Mouse (Mus musculus): ENCODE data around the gene Cdh1. TPM values are rescaled to one million over a fixed set of nuclear protein-coding genes. Genes with fewer than 3 reads are reported as not detected.

The Cdh1 gene
- total and polyA plus RNA-seq, 3 experiments: 0.13 TPM; not detected in 2

DNA sequence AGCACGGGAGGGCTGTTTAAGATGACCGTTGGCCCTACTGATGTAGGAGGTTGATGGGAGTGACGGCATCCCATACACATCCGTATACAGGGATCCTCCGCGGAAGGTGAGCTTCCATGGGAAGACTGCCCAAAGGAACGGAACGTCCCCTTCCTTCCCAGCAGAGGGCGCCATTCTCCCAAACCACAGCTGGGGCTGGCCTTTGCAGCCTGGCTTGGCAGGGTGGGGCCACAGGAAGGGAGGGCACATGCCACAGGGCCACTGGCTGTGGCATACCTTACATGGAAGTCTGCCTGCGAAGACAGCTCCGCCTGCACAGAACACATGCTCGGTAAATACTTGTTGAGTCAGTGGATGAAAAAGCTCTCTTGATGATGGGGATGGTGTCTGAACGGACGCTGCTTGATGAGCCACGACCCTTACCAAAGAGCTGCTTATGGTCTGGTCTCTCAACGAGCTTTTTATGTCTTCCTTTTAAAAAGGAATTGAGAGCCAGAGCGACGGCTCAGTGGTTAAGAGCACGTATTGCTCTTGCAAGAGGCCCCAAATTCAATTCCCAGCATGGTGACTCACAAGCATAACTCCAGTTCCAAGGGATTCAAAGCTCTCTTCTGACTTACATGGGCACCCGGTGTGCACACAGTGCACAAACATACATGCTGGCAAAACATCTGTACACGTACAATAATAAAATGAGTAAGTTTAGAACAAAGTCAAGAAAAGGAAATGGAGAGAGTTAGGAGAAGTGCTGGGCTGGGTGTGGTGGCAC is 41.9 kb upstream of the Cdh1 start:
- H3K9ac ChIP-seq (ENCODE audit: insufficient read depth, low read depth): no peak overlapping the region
- H3K27ac ChIP-seq (ENCODE audit: insufficient read depth, low read depth): peak overlapping the region; percentile 7; the same call in 1 of the 2 replicates
- in situ Hi-C loops (cut with MboI; ENCODE audit: low pct_ligation_motif_present, low pct_unique_long_range_greater_than_20kb, low sequenced_read_pairs): loop anchor here (5.0 kb wide), 1 partner anchor 81 kb away; no protein-coding TSS in a partner anchor

DNA sequence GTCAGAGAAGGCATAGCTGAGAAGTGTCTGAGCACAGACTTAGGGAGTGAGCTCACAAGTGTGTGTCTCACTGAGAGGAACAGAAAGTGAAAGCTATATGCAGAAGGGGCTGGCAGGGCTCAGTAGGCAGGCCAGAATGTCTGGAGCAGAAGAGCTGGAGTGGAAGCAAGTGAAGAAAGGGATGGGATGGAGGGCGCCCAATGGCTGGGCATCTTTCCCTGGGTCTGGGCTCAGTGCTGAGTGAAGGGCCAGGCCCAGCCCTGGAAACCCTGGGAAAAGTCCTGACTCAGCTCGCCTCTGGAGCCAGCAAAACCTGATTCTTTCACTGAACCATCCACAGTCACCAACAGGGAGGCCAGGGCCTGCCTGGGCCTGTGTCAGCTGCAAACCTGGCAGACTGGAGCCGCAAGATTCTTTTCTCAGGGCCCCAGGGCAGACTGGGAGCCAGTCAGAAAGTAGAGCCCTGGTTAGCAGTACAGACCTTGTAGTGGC is 39.4 kb upstream of the Cdh1 start:
- Histone ChIP-seq H3K9ac (ENCODE audit: insufficient read depth, low read depth) (peak overlapping the region; percentile 54), H3K4me2 (ENCODE audit: insufficient read depth, low read depth, poor library complexity, severe bottlenecking) (peak overlapping the region; percentile 62), H3K36me3 (replicated peaks in 1 of 2; ENCODE audit: control insufficient read depth in 1 of 2, insufficient read depth in 1 of 2, low read length in 1 of 2) (no peaks in the 10 kb centered on the region), H3K9me3 (replicated peaks; ENCODE audit: low read length) (no peaks in the 10 kb centered on the region), H3K4me1 (ENCODE audit: control insufficient read depth in 1 of 2, insufficient read depth in 2 of 2) (peaks cover 13 to 55% of the 10 kb centered on the region in 2 experiments), H3K4me3 (replicated peaks in 1 of 3; ENCODE audit: low read depth in 2 of 3, low read length in 2 of 3, poor library complexity in 1 of 3) (no peak overlapping the region), H3K27ac (ENCODE audit: insufficient read depth, low read depth) (peak overlapping the region; percentile 74), H3K79me2 (replicated peaks; ENCODE audit: control insufficient read depth, extremely low read depth, insufficient read depth, poor library complexity, severe bottlenecking) (no peaks in the 10 kb centered on the region), H3K27me3 (replicated peaks) (no peaks in the 10 kb centered on the region)
- in situ Hi-C loops (cut with MboI; ENCODE audit: low pct_ligation_motif_present, low pct_unique_long_range_greater_than_20kb, low sequenced_read_pairs): loop anchor here (5.0 kb wide), 1 partner anchor 79 kb away; no protein-coding TSS in a partner anchor
- peak; percentile 69 for DNase-seq (ENCODE audit: extremely low read depth)
- dilution Hi-C loops (cut with MboI; ENCODE audit: extremely low pct_ligation_motif_present, extremely low pct_unique_long_range_greater_than_20kb, low sequenced_read_pairs): no loop called here
- TF ChIP-seq ETS1 (conservative IDR thresholded peaks at IDR 0.05; ENCODE audit: low read depth, low read length) (peak; percentile 58; the same call in 1 of the 2 replicates), RCOR1 (conservative IDR thresholded peaks at IDR 0.05; ENCODE audit: low read depth, low read length) (no peak), E2F4 (IDR thresholded peaks at IDR 0.05; ENCODE audit: insufficient replicate concordance, low read depth, low read length) (no peak), JUND (conservative IDR thresholded peaks at IDR 0.05; ENCODE audit: low read depth, low read length) (no peak), POLR2AphosphoS2 (IDR thresholded peaks at IDR 0.05; ENCODE audit: low read depth, low read length) (no peak), BHLHE40 (IDR thresholded peaks at IDR 0.05; ENCODE audit: low read depth, low read length) (0 out of 2 replicates have a peak, but pooled peaks have one; percentile 5), MXI1 (IDR thresholded peaks at IDR 0.05; ENCODE audit: low read depth, low read length) (no peak), SIN3A (IDR thresholded peaks at IDR 0.05; ENCODE audit: low read length) (no peak), MYC (IDR thresholded peaks at IDR 0.05; ENCODE audit: low read depth, low read length) (no peak), RAD21 (IDR thresholded peaks at IDR 0.05; ENCODE audit: low read depth, low read length) (no peak), ZC3H11A (IDR thresholded peaks at IDR 0.05; ENCODE audit: low read depth, low read length) (no peak), MAX (IDR thresholded peaks at IDR 0.05; ENCODE audit: low read length) (no peak), PAX5 (IDR thresholded peaks at IDR 0.05; ENCODE audit: low read length) (no peak), UBTF (IDR thresholded peaks at IDR 0.05; ENCODE audit: low read depth, low read length) (no peak), ELF1 (IDR thresholded peaks at IDR 0.05; ENCODE audit: low read depth, low read length) (no peak), MEF2A (IDR thresholded peaks at IDR 0.05; ENCODE audit: borderline replicate concordance, low read depth, low read length) (no peak; the same call in 1 of the 2 replicates), MAZ (IDR thresholded peaks at IDR 0.05; ENCODE audit: low read depth, low read length) (0 out of 2 replicates have a peak, but pooled peaks have one; percentile 40), CTCF (conservative IDR thresholded peaks at IDR 0.05 in 1 of 2, IDR thresholded peaks at IDR 0.05 in 1 of 2; ENCODE audit: low read depth in 2 of 2, low read length in 2 of 2) (no peak), GABPA (IDR thresholded peaks at IDR 0.05; ENCODE audit: insufficient replicate concordance, low read depth, low read length) (no peak), TBP (conservative IDR thresholded peaks at IDR 0.05; ENCODE audit: low read depth, low read length) (0 out of 2 replicates have a peak, but pooled peaks have one; percentile 24), USF1 (IDR thresholded peaks at IDR 0.05; ENCODE audit: low read depth, low read length) (no peak)

More for the DNA sequence above, 41.9 kb upstream of the Cdh1 start:
- Histone ChIP-seq H3K4me3 (replicated peaks in 1 of 3; ENCODE audit: low read depth in 2 of 3, low read length in 2 of 3, poor library complexity in 1 of 3) (no peak overlapping the region), H3K4me1 (ENCODE audit: control insufficient read depth in 1 of 2, insufficient read depth in 2 of 2) (peaks cover 13 to 48% of the 10 kb centered on the region in 2 experiments), H3K27me3 (replicated peaks) (no peaks in the 10 kb centered on the region), H3K4me2 (ENCODE audit: insufficient read depth, low read depth, poor library complexity, severe bottlenecking) (no peak overlapping the region), H3K9me3 (replicated peaks; ENCODE audit: low read length) (no peaks in the 10 kb centered on the region), H3K36me3 (replicated peaks in 1 of 2; ENCODE audit: control insufficient read depth in 1 of 2, insufficient read depth in 1 of 2, low read length in 1 of 2) (no peaks in the 10 kb centered on the region), H3K79me2 (replicated peaks; ENCODE audit: control insufficient read depth, extremely low read depth, insufficient read depth, poor library complexity, severe bottlenecking) (no peaks in the 10 kb centered on the region)
- TF ChIP-seq PAX5 (IDR thresholded peaks at IDR 0.05; ENCODE audit: low read length): no peak
- TF ChIP-seq CTCF (conservative IDR thresholded peaks at IDR 0.05 in 1 of 2, IDR thresholded peaks at IDR 0.05 in 1 of 2; ENCODE audit: low read depth in 2 of 2, low read length in 2 of 2): peak; percentile 69 to 82
- TF ChIP-seq TCF12 (IDR thresholded peaks at IDR 0.05; ENCODE audit: low read depth, low read length): no peak
- TF ChIP-seq MYC (IDR thresholded peaks at IDR 0.05; ENCODE audit: low read depth, low read length): no peak
- 0 out of 2 replicates have a peak, but pooled peaks have one; percentile 1 for TF ChIP-seq ETS1 (conservative IDR thresholded peaks at IDR 0.05; ENCODE audit: low read depth, low read length)
- TF ChIP-seq ZMIZ1 (IDR thresholded peaks at IDR 0.05; ENCODE audit: low read depth, low read length): no peak
- no peak for TF ChIP-seq GABPA (IDR thresholded peaks at IDR 0.05; ENCODE audit: insufficient replicate concordance, low read depth, low read length)
- TF ChIP-seq SMC3 (IDR thresholded peaks at IDR 0.05; ENCODE audit: low read depth, low read length): peak; percentile 75
- TF ChIP-seq IRF4 (IDR thresholded peaks at IDR 0.05; ENCODE audit: low read depth, low read length): peak; percentile 11; the same call in 1 of the 2 replicates
- no peak for TF ChIP-seq POLR2AphosphoS2 (IDR thresholded peaks at IDR 0.05; ENCODE audit: low read depth, low read length)
- TF ChIP-seq CHD2 (IDR thresholded peaks at IDR 0.05; ENCODE audit: low read length): no peak
- TF ChIP-seq BHLHE40 (IDR thresholded peaks at IDR 0.05; ENCODE audit: low read depth, low read length): 0 out of 2 replicates have a peak, but pooled peaks have one; percentile 44
- TF ChIP-seq MAZ (IDR thresholded peaks at IDR 0.05; ENCODE audit: low read depth, low read length): peak; percentile 70; the same call in 1 of the 2 replicates
- no peak for TF ChIP-seq MEF2A (IDR thresholded peaks at IDR 0.05; ENCODE audit: borderline replicate concordance, low read depth, low read length)
- no peak for TF ChIP-seq ELF1 (IDR thresholded peaks at IDR 0.05; ENCODE audit: low read depth, low read length)
- no peak for TF ChIP-seq E2F4 (IDR thresholded peaks at IDR 0.05; ENCODE audit: insufficient replicate concordance, low read depth, low read length)
- no peak for TF ChIP-seq ZNF384 (IDR thresholded peaks at IDR 0.05; ENCODE audit: low read depth, low read length)
- peak; percentile 65 for TF ChIP-seq RAD21 (IDR thresholded peaks at IDR 0.05; ENCODE audit: low read depth, low read length)
- TF ChIP-seq NELFE (IDR thresholded peaks at IDR 0.05; ENCODE audit: low read depth, low read length): peak; percentile 32; the same call in 1 of the 2 replicates
- 0 out of 2 replicates have a peak, but pooled peaks have one; percentile 5 for TF ChIP-seq ZC3H11A (IDR thresholded peaks at IDR 0.05; ENCODE audit: low read depth, low read length)
- no peak for TF ChIP-seq USF2 (conservative IDR thresholded peaks at IDR 0.05; ENCODE audit: low read depth, low read length)
- DNase-seq (ENCODE audit: extremely low read depth): peak; percentile 72
- dilution Hi-C loops (cut with MboI; ENCODE audit: extremely low pct_ligation_motif_present, extremely low pct_unique_long_range_greater_than_20kb, low sequenced_read_pairs): no loop called here
